Mouse (Mus musculus): Measurements from ENCODE around the gene Gm21149. TPM values are rescaled to one million over a fixed set of nuclear protein-coding genes. Genes with fewer than 3 reads are reported as not detected.
A peak's percentile ranks its signal among the peaks of the same experiment; 100 is the strongest.
"Not testable (repeated sequence)": the region's sequence is repeated elsewhere in the genome, so short reads cannot be mapped to it uniquely, and the experiment has no call there.

Gene Gm21149
- polyA plus RNA-seq (2015; fragmentation: Nextera tagmentation; extraction: Ambion mirVana): not detected in 2 replicates

- H3K27ac ChIP-seq; H3K27me3 ChIP-seq (replicated peaks); H3K36me3 ChIP-seq; H3K9ac ChIP-seq; H3K4me3 ChIP-seq (replicated peaks); H3K9me3 ChIP-seq; H3K4me2 ChIP-seq (replicated peaks); ATAC-seq; H3K4me1 ChIP-seq (replicated peaks): not testable (repeated sequence)
- 63% methylated on average over 1 of the region's 1 CpGs for WGBS
These were observed at the start of gene Gm21149 for GRCm38 (mm10) chr5:15476423-15476822. Gene Gm21149, minus strand, starts transcription at chr5:15476523.

GRCm38 (mm10) chr5:15522470-15522869 lies 46.1 kb upstream of the Gm21149 start:
- not testable (repeated sequence) for H3K27me3 ChIP-seq (replicated peaks); ATAC-seq

GRCm38 (mm10) chr5:15522028-15522427 lies 45.7 kb upstream of the Gm21149 start:
- H3K27me3 ChIP-seq (replicated peaks); ATAC-seq; H3K4me2 ChIP-seq (replicated peaks); H3K27ac ChIP-seq; H3K9ac ChIP-seq; H3K4me1 ChIP-seq (replicated peaks); H3K36me3 ChIP-seq; H3K9me3 ChIP-seq; H3K4me3 ChIP-seq (replicated peaks): not testable (repeated sequence)
- WGBS: 33% methylated on average over 2 of the region's 2 CpGs

More at GRCm38 (mm10) chr5:15522470-15522869, 46.1 kb upstream of the Gm21149 start:
- H3K27ac ChIP-seq; H3K4me3 ChIP-seq (replicated peaks); H3K4me2 ChIP-seq (replicated peaks); H3K9ac ChIP-seq; H3K9me3 ChIP-seq; H3K4me1 ChIP-seq (replicated peaks); H3K36me3 ChIP-seq: not testable (repeated sequence)

GRCm38 (mm10) chr5:15520418-15520817 lies 44.1 kb upstream of the Gm21149 start:
- not testable (repeated sequence) for H3K9me3 ChIP-seq; H3K36me3 ChIP-seq; H3K4me3 ChIP-seq (replicated peaks); H3K27me3 ChIP-seq (replicated peaks); H3K9ac ChIP-seq; ATAC-seq; H3K4me1 ChIP-seq (replicated peaks); H3K4me2 ChIP-seq (replicated peaks); H3K27ac ChIP-seq
- 20% methylated on average over 5 of the region's 5 CpGs for WGBS

GRCm38 (mm10) chr5:15517150-15517549 lies 40.8 kb upstream of the Gm21149 start:
- not testable (repeated sequence) for ATAC-seq; H3K9ac ChIP-seq; H3K27ac ChIP-seq; H3K9me3 ChIP-seq; H3K27me3 ChIP-seq (replicated peaks); H3K36me3 ChIP-seq; H3K4me1 ChIP-seq (replicated peaks); H3K4me3 ChIP-seq (replicated peaks); H3K4me2 ChIP-seq (replicated peaks)
- WGBS: 71% methylated on average over 2 of the region's 2 CpGs

- H3K9ac ChIP-seq; H3K36me3 ChIP-seq; H3K27me3 ChIP-seq (replicated peaks); H3K4me1 ChIP-seq (replicated peaks); H3K9me3 ChIP-seq; H3K4me3 ChIP-seq (replicated peaks); H3K4me2 ChIP-seq (replicated peaks); H3K27ac ChIP-seq: not testable (repeated sequence)
- ATAC-seq: peak; percentile 36; the same call in 1 of the 2 replicates
- 65% methylated on average over 3 of the region's 3 CpGs for WGBS
These were observed 35.9 kb upstream of the Gm21149 start for GRCm38 (mm10) chr5:15512236-15512635.

- not testable (repeated sequence) for H3K9ac ChIP-seq; H3K4me1 ChIP-seq (replicated peaks); H3K27me3 ChIP-seq (replicated peaks); H3K4me3 ChIP-seq (replicated peaks); H3K27ac ChIP-seq; ATAC-seq; H3K4me2 ChIP-seq (replicated peaks); H3K9me3 ChIP-seq; H3K36me3 ChIP-seq
- WGBS: 69% methylated on average over 1 of the region's 1 CpGs
These were observed 33.6 kb upstream of the Gm21149 start for GRCm38 (mm10) chr5:15509911-15510310.

- not testable (repeated sequence) for ATAC-seq; H3K4me3 ChIP-seq (replicated peaks); H3K27me3 ChIP-seq (replicated peaks); H3K4me1 ChIP-seq (replicated peaks); H3K4me2 ChIP-seq (replicated peaks); H3K27ac ChIP-seq; H3K9ac ChIP-seq; H3K9me3 ChIP-seq; H3K36me3 ChIP-seq
- WGBS: 68% methylated on average over 6 of the region's 6 CpGs
These were observed 32.4 kb upstream of the Gm21149 start for GRCm38 (mm10) chr5:15508460-15509451.

GRCm38 (mm10) chr5:15507757-15508459 lies 31.6 kb upstream of the Gm21149 start:
- H3K4me1 ChIP-seq (replicated peaks); H3K9me3 ChIP-seq; H3K4me2 ChIP-seq (replicated peaks); H3K27me3 ChIP-seq (replicated peaks); H3K27ac ChIP-seq; H3K36me3 ChIP-seq; H3K9ac ChIP-seq; H3K4me3 ChIP-seq (replicated peaks): not testable (repeated sequence)
- ATAC-seq: peak; percentile 39
- WGBS: 57% methylated on average over 6 of the region's 6 CpGs

- H3K36me3 ChIP-seq: no peaks in the 10 kb centered on the region
- no peaks in the 10 kb centered on the region for H3K4me1 ChIP-seq (replicated peaks)
- H3K9ac ChIP-seq: no peak overlapping the region
- no peak overlapping the region for H3K27ac ChIP-seq
- H3K27me3 ChIP-seq (replicated peaks): no peaks in the 10 kb centered on the region
- H3K4me3 ChIP-seq (replicated peaks): no peak overlapping the region
- ATAC-seq: peak; percentile 39
- no peak overlapping the region for H3K4me2 ChIP-seq (replicated peaks)
- no peaks in the 10 kb centered on the region for H3K9me3 ChIP-seq
- 73% methylated on average over 3 of the region's 3 CpGs for WGBS
These were observed 30.9 kb upstream of the Gm21149 start for GRCm38 (mm10) chr5:15507309-15507619.

- no peak overlapping the region for H3K9ac ChIP-seq
- no peaks in the 10 kb centered on the region for H3K4me1 ChIP-seq (replicated peaks)
- no peaks in the 10 kb centered on the region for H3K9me3 ChIP-seq
- H3K27me3 ChIP-seq (replicated peaks): no peaks in the 10 kb centered on the region
- H3K4me3 ChIP-seq (replicated peaks): 0 out of 2 replicates have a peak overlapping the region, but pooled peaks have one; percentile 0
- WGBS: 46% methylated on average over 16 of the region's 16 CpGs
- no peak overlapping the region for H3K27ac ChIP-seq
- ATAC-seq: peak; percentile 87
- H3K4me2 ChIP-seq (replicated peaks): peak overlapping the region; percentile 18; the same call in 1 of the 2 replicates
- H3K36me3 ChIP-seq: no peaks in the 10 kb centered on the region
These were observed 30.4 kb upstream of the Gm21149 start for GRCm38 (mm10) chr5:15506575-15507308.

- H3K36me3 ChIP-seq; H3K4me1 ChIP-seq (replicated peaks); H3K9me3 ChIP-seq; H3K27ac ChIP-seq; H3K4me2 ChIP-seq (replicated peaks); H3K27me3 ChIP-seq (replicated peaks); H3K4me3 ChIP-seq (replicated peaks); H3K9ac ChIP-seq: not testable (repeated sequence)
- peak; percentile 80 for ATAC-seq
- WGBS: 33% methylated on average over 5 of the region's 5 CpGs
These were observed 22.6 kb upstream of the Gm21149 start for GRCm38 (mm10) chr5:15498774-15499400.

Data from intestine, embryonic 15.5 days (tissue).